Mouse (Mus musculus): ENCODE results near the gene Podnl1.

- no peak for TF ChIP-seq GATA1 (IDR thresholded peaks at IDR 0.05; ENCODE audit: borderline replicate concordance, low read length)
- TF ChIP-seq CTCF (IDR thresholded peaks at IDR 0.05; ENCODE audit: low read depth, low read length): no peak
These were observed 6.4 kb downstream of the Podnl1 start for GRCm38 (mm10) chr8:84132225-84132624.

Measured in G1E (cell line).